Mouse (Mus musculus): ENCODE measurements at regions not wholly inside any gene's neighbourhood (a gene's known extent, or its start where the extent isn't known, plus 50 kb on each side); places are given as distances from the start of the nearest gene placed in this dataset.
A peak's percentile ranks its signal among the peaks of the same experiment; 100 is the strongest.
"Not testable (repeated sequence)": the region's sequence is repeated elsewhere in the genome, so short reads cannot be mapped to it uniquely, and the experiment has no call there.

DNA sequence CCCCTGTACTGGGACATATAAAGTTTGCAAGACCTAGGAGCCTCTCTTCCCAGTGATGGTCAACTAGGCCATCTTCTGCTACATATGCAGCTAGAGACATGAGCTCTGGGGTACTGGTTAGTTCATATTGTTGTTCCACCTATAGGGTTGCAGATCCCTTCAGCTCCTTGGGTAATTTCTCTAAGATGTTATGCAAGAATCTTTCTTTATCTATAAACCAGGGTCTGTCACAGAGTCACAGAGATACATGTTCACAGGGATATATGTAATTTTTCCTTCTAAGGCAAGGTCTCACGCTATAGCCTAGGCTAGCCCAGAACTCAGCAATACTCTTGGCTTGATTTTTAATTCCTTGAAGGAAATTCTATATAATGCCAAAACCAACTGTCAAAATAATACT lies 56.9 kb downstream of the Zfp36l1 start:
- not testable (repeated sequence) for DNase-seq

DNA sequence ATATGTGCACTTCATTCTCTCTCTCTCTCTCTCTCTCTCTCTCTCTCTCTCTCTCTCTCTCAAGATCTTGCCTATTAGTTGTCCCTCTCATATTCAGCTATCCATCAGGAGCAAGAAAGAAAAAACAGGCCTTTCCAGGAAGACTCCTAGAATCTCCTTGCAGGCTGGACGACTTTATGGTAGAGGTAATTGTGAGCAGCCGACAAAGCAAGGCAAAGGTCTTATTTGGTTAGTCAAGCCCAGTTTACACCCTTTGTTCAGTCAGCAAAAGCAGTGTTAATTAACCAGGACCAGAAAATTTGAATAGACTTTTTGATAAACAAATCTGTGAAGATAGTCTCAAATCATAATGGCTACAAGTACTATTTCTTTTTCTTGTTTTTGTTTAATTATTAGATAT lies 57.4 kb downstream of the Zfp36l1 start:
- DNase-seq, result no peak

DNA sequence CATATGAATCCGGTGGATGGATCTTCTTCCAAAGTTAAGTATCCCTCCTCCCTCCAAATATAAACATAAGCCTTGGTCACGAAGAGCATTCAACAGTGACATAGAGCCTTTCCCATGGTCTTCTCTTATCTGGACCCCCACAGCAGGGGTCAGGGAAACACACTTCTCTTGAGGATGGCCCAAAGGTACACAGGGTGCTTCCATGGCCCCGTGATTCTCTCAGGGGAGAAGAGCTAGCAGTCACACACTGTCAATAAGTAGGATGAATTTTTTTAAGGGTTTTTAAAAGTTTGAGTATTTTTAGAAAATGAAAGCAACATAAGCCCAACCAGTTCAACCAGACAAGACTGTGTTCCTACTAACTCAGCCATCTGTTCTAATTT lies 58.2 kb downstream of the Zfp36l1 start:
- no peak for DNase-seq

DNA sequence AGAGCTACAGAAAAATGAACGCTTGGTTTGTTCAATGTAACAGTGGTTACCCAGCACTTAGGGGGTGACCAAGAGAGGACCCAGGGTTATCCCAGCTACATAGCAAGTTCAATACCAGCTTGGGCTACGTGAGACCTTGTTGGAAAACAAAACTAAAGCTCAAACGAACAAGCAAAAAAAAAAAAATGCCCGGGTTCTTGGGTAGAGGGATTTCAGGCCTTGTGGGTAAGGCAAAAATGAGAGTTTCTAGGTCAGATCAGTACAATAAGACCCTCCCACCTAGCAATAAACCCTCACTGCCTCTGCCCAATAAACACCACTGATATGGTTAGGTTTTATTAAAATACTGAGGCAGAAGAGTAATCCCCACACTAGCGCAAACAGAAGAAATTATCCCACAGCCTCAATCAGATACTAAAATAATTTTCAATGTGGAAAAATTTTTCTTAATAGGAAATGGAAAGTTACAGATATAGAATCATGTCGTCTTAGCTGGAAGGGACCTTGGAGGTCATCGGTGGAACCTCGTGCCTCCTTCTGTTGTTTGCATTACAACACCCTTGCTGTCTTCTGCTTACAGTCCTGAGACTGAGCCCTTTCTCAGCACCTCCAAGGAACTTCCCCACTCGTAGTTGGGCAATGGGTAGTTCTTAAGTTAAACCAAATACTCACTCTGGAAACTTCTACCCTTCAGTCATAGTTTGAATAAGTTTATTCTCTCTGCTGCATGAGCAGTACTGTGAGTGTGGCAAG lies 58.7 kb downstream of the Zfp36l1 start:
- DNase-seq, result peak; percentile 51

DNA sequence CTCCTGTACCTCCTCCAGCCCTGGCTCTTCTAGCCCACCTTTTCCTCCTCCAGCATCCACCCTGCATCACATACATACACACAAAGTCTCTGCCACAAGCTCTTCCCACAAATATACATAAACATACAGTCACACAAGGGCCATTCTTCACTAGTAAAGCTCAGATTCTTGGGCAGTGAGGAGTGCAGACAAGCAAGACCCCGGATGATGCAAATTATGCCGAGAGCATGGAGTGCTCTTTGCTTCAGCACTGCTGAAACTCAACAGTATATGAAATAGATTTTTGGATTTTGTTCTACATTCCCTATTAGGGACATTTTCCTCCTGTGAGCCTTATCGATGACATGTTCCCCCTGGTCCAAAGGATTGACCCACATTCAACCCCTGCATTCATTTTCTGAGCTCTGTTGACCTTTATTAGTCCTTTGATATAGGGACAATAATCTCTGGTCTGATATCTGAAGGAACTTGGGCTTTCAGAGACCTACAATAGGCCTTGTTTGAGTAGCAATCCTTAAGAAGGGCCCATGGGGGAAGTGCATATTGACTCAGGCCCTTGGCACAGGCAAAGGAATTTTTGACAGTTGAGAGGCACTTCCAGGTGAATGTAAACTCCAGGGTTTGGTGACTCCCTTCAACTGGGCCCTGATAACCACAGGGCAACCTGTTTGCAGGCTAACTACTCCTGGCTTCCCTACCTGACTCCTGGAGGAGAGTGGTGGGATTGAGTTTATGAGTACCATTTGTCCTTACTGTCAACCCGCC lies 64.4 kb downstream of the Zfp36l1 start:
- peak; percentile 87 for DNase-seq

- DNase-seq, result peak; percentile 74
These were observed 66.0 kb downstream of the Zfp36l1 start for GRCm38 (mm10) chr12:80046625-80047303.

- DNase-seq, result peak; percentile 23
These were observed 71.1 kb downstream of the Zfp36l1 start for GRCm38 (mm10) chr12:80041510-80042324.

- DNase-seq, result no peak
These were observed 71.8 kb downstream of the Zfp36l1 start for GRCm38 (mm10) chr12:80041012-80041411.

GRCm38 (mm10) chr12:80040233-80040632 lies 72.6 kb downstream of the Zfp36l1 start:
- no peak for DNase-seq

- DNase-seq, result no peak
These were observed 73.7 kb downstream of the Zfp36l1 start for GRCm38 (mm10) chr12:80039150-80039549.

DNA sequence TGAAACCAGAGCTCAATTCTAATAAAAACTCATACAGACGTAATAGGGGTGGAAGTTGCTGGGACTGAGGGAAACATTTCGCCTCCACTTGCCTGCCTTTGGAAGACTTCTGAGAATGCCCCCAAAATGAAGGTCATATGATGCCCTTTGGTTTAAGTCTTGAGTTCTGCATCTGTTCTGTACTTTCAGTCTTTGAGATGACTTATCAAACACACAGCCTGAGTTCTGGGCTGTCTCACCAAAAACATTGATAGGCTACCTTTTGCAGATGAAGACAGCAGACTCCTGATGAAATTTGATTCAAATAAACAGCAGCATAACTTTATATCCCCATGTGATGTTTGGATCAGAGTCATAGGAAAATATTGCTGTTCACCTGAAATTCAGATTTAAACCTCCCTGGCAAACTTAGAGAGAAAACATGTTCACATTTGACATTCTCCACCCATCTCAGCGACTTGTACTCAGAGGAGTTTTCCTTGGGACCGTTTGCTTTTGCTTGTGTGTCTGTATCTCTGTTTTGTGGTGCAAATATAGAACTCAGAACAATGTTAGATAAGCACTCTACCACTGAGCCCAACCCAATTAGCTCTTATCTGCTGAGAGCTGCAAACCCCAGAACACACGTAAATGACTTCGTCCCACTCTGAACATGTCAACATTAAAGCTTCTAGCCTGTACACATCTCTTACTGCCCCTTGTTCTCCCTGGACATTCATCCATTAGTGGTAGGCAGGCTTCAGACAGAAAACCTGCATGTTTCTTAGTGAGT lies 77.1 kb downstream of the Zfp36l1 start:
- no peak for DNase-seq

- DNase-seq, result no peak
These were observed 77.8 kb downstream of the Zfp36l1 start for GRCm38 (mm10) chr12:80034963-80035411.

DNA sequence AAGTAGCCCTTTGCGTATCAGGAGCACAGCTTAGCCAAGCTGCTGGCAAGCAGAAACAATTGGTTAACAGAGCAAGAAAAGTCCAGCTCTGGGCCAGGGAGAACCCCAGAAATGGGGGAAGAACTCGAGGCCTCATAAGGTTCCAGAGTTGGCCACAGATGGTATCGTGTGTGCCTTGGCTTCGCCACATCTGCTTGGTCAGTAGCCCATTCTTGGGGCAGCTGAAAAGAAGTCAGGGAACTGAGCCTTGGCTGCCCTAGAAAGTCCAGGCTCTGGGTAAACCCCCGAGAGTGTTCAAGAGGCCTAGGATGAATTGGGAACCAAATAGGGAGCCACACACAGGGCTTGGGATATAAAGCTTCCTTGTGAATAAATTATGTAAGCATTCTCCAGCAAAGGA lies 78.7 kb downstream of the Zfp36l1 start:
- DNase-seq, result no peak

- no peak for DNase-seq
These were observed 80.3 kb downstream of the Zfp36l1 start for GRCm38 (mm10) chr12:80032520-80032919.

DNA sequence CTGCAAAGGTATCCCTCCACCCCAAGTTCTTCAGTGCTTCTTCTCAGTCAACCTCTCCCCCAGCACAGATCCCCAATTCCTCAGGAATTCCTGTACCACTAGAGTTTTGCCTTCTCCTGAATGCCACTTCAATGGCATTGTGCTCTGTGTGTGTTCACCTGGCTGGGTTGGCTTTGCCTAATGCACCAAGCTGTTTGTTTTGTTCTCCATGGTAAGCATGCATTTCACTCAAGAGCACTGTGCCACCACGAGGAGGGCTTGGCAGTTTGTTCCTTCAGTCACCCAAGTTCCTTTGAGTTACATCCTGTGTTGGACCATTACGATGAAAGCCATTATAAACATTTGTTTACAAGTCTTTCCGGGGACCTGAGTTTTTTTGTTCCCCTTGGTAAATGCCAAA lies 84.5 kb downstream of the Zfp36l1 start:
- peak; percentile 73 for DNase-seq

DNA sequence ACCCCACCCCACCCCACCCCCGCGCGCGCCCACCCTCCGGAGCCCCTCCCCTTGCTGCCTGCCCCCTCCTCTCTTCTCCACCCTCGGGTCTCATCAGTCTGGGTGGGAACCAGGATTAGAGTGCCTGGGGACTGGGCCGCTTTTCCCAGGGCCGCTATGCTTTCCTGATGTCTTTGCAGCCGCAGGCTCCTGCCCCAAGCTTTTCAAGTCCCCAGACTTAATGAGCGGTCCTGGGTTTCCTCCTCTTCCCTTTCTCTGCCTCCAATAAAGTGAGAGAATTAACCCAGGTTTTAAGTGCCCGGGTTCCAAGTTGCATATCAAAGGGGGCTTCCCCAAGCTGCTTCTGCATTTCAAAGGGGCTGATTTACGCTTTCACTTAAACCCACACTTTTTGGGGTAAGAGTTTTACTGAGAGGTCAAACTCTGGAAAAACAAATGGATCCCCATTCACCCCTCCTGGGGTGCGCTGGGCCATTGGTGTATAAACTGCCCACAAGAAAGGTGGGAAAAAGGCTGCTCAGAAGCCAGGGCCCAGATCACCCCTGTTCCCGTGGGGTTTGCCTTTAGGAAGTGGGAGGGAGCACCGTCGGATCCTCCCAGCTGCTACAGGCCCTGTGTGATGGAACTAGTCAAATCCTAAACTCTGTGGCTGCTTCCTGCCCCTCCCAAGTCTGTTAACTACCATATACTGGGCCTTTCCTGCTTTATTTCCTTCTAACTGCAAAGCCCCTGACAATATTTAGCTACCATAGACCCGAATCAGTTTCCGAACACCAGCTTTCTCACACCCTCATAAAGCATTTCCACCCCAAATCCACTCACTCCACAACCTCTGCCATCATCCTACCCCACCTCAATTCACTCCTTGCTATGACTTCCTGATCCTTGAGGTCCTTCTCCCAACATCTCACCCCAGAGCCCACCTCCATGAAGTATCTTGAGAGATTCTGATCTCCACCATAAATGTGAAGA lies 89.4 kb downstream of the Zfp36l1 start:
- no peak for DNase-seq

DNA sequence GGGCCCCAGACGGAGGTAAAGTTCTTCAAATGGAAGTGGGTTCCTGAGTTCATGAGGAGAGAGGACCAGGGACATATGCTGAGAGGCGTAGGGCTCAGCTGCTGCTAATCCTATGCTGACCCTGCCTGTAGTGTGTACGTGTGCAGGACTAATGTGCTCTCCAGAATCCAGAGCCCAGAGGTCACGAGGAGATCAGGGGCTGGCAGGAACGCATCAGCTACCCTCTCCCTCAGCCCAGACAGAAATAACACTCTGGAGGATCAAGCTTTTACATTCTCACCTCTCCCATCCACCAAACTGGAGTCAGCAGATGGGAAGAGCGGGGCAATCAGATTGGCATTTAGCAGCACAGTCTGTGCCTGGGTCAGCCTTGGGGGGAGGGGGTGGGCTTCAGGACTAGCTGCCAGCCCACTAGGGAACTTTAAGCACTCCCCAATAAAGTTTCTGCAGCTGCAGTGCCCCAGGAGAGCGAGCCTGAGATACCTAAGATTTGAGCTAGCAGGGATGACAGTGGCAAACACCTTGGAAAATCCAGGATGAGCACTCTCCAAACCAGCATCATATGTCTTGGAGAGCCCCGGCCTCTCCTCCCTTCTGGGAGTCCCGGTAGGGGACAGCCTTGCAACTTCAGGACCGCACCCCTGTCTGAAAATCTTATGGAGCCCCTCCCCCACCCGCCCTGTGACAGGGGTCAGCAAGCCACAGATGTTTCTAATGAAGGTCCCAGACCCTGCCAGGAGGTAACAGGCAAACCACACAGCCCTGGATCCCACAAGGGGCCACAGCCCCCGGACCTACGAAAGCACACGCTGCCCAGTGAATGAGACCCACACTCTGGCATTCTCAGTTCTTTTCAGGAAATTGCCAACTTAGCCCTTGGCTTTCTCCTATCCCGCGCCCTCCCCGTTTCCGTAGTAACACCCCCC lies 90.4 kb downstream of the Zfp36l1 start:
- DNase-seq, result no peak

GRCm38 (mm10) chr12:80021030-80021473 lies 91.8 kb downstream of the Zfp36l1 start:
- no peak for DNase-seq

- DNase-seq, result peak; percentile 77
These were observed 94.7 kb downstream of the Zfp36l1 start for GRCm38 (mm10) chr12:80018086-80018485.

Data from lung, postnatal 36 days (tissue).